Mouse (Mus musculus): Measurements from ENCODE around the gene Bpgm.

The Bpgm gene

DNA sequence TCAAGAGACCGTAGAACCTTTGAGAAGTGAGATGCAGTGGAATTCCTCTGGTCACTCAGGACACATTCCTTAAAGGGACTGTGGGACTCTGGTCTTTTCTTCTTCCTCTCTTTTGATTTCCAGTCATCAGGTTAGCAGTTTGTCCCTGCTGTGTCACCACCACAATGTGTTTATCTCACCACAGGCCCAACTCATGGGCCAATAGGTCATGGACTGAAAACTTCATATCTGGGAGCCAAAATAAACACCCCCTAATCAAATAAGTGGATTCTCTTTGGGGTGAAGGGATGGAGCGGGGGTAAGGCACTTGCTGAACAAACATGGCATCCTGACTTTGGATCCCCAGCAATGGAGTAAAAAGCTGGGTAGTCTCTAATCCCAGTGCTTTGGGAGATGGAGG is 52.1 kb downstream of the Bpgm start:
- DNase-seq (ENCODE audit: low read depth, low spot score): no peak

DNA sequence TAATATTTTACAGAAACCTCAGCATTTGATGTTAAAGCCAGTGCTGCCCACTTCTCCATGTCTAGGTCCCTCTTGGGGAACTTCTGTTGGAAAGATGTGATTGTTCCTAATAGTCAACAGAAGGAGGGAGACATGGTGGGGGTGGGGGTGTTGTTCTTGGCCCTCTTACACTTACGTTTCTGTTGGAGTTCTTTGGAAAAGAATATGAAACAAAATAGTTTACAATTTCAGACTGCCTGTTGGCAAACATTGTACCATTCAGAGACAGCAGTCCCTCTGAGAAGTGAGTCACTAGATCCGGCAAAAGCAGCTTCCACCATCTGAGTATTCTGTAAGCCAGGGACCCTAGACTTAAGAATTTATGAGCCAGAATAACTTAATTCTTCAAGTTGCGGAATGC is 54.0 kb downstream of the Bpgm start:
- DNase-seq (ENCODE audit: low read depth, low spot score): no peak

- no peak for DNase-seq (ENCODE audit: low read depth, low spot score)
Observed at GRCm38 (mm10) chr6:34533055-34533454, 57.0 kb downstream of the Bpgm start.

DNA sequence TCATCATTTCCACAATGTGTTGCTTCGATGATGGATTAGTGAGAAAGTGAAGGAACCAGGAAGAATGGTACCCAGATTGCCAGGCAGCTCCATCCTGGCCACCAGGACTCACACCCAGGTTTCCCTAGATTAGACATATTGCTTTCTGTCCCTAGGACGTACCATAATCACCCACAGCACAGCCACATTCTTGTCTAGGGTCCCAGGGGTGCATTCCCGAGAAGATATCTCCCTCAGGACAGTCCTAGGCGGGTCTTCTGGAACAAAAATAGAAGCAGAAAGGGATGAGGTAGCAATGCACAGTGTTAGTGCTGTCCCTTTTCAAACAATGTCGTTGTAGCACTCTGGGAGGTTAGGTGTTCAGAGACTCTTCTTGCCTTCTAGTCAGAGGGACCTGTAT is 57.9 kb downstream of the Bpgm start:
- no peak for DNase-seq (ENCODE audit: low read depth, low spot score)

DNA sequence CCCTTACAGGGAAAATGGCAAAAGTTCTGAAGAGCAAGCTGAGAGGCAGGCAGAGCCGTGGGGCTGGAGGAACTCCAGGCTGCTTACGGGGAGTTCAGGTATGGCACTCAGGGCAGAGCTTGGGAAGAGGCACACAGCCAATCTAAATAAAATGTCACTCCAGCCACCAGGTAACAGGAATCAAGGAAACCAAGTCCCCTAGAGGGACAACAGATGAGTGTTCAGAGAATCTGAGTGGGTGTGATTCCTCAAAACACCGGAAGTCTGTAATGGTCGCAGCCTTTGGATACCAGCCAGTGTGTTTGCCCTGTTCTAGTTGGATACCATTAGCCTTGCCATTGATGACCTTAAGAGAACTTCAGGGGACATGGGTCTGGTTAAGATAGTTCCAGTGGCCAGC is 66.9 kb downstream of the Bpgm start:
- DNase-seq (ENCODE audit: low read depth, low spot score): no peak

GRCm38 (mm10) chr6:34543303-34544206 is 67.5 kb downstream of the Bpgm start:
- DNase-seq (ENCODE audit: low read depth, low spot score): peak; percentile 82

GRCm38 (mm10) chr6:34544207-34544602 is 68.2 kb downstream of the Bpgm start:
- DNase-seq (ENCODE audit: low read depth, low spot score): no peak

DNA sequence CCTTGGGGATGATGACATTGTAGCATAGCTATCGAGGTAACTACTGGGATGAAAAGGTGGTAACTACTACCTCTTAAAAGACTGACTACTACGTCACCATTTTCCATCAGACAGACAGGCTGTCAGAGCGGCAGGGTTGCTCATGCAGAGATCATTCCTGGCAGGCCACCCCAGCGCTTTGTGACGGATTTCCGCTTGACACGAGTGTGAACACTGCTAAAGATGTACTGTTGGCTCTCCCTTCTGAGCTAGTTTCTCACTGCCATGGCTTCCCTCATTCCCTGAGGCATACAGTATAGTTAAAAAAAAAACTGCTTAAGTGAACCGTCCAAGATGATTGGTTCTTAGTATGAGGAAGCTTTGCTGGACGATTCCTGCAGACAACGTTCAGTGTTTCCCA is 69.3 kb downstream of the Bpgm start:
- DNase-seq (ENCODE audit: low read depth, low spot score): no peak

DNA sequence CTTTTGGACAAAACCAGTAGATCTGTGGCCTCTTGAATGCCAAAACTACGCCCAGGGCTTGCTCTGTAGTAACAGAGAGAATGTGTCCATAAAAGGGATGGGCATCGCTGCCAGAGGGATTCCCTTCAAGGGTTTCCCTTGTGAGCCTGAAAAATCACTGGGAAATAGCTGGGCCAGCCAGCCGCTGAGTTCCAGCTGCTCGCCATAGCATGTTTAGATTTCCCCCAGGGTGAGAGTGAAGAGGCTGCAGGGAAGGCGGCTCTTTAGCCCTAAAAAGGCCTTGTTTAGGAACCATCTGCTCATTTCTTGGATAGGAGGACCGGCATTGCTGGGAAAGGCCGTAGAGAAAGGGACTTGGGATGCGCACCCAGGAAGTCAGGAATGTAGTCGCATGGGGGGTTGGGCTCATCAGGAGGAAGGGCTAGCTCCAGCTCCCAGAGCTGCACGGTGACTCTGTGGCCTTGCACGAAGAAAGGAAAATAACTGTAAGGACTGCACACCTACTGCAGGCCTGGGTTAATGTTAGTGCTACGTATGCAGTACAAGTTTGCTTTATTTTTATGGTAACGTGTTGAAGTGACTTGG is 72.5 kb downstream of the Bpgm start:
- no peak for DNase-seq (ENCODE audit: low read depth, low spot score)

- peak; percentile 45 for DNase-seq (ENCODE audit: low read depth, low spot score)
Observed at GRCm38 (mm10) chr6:34549017-34549416, 73.0 kb downstream of the Bpgm start.

- DNase-seq (ENCODE audit: low read depth, low spot score): no peak
Observed at GRCm38 (mm10) chr6:34552489-34553157, 76.6 kb downstream of the Bpgm start.

DNA sequence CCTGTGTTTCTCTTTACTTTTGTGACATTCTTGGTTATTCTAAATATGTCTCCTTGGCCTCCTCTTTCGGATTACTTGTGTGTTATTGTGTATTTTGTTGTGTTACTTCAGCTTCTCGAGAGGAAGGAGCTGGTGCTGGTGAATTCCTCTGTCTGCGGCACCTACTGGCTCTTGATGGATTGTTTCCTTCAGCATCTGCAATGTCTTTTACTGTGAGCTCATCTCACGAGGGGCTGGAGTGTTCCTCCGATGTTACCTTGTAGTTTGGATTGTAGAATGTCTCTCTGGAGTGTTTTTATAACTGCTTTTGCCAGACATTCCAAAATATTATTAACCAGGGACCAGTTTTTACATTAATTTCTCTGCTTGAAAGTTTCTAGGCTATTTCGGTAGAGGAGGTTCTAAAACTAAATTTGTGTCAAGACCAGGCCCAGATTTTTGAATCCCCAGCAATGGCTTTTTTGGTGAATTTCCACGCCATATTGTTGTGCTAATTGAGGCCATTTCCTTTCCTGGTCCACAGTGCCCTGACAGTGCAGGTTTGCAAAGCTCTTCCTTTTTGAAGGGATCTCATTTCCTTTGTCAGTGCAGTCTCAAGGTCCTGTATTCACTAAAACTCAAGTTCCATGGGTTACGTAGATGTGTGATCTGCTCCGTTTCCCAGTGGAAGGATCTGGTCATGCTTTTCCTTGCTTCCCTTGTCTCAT is 78.4 kb downstream of the Bpgm start:
- DNase-seq (ENCODE audit: low read depth, low spot score): no peak
